Mouse (Mus musculus) lung, embryonic 14.5 days (tissue): ENCODE measurements at regions not wholly inside any gene's neighbourhood (a gene's known extent, or its start where the extent isn't known, plus 50 kb on each side); places are given as distances from the start of the nearest gene placed in this dataset.
A peak's percentile ranks its signal among the peaks of the same experiment; 100 is the strongest.

ENCODE experiments used
- ATAC-seq: fragments of 200-750 bp; cut with Nextera tagmentation; 2 replicates; pipeline ENCODE4 v1.8.0; 2017; ENCODE audit warnings: mild to moderate bottlenecking, moderate TSS enrichment, moderate library complexity; ENCODE audit not compliant: insufficient read depth
- DNase-seq: peaks from one replicate; pipeline ENCODE4 v3.0.0-alpha.2; 2015
- H3K27ac ChIP-seq: fragments of 300-500 bp; sonication (generic); 2 replicates; pipeline ENCODE4 v1.5.1; 2014; ENCODE audit warnings: low read depth, mild to moderate bottlenecking, moderate library complexity
- H3K27me3 ChIP-seq: fragments of 300-500 bp; sonication (generic); 2 replicates; pipeline ENCODE4 v1.6.1; 2014; ENCODE audit warnings: low read length, control low read depth; ENCODE audit not compliant: insufficient read depth
- H3K36me3 ChIP-seq: fragments of 300-500 bp; sonication (generic); 2 replicates; pipeline ENCODE4 v1.6.1; 2014; ENCODE audit warnings: control low read depth; ENCODE audit not compliant: insufficient read depth
- H3K4me1 ChIP-seq: fragments of 300-500 bp; sonication (generic); 2 replicates; pipeline ENCODE4 v1.6.1; 2014; ENCODE audit warnings: antibody characterized with exemption, control low read depth; ENCODE audit not compliant: insufficient read depth
- H3K4me2 ChIP-seq: fragments of 300-500 bp; sonication (generic); 2 replicates; pipeline ENCODE4 v1.6.1; 2014; ENCODE audit warnings: mild to moderate bottlenecking
- H3K4me3 ChIP-seq: fragments of 300-500 bp; sonication (generic); 2 replicates; pipeline ENCODE4 v1.5.1; 2014; ENCODE audit warnings: low read depth, low read length
- H3K9ac ChIP-seq: fragments of 300-500 bp; sonication (generic); 2 replicates; pipeline ENCODE4 v1.6.1; 2014
- H3K9me3 ChIP-seq: fragments of 300-500 bp; sonication (generic); 2 replicates; pipeline ENCODE4 v1.6.1; 2016; ENCODE audit warnings: low read depth, low read length, control low read depth
- CTCF ChIP-seq: IDR thresholded peaks from 2 replicates; pipeline ENCODE4 v1.5.1; 2016; ENCODE audit warnings: antibody characterized with exemption, low read depth
- WGBS: fragments of 180-500 bp; shearing (Covaris S2); extraction: QIAGEN DNeasy Blood & Tissue Kit; methylation state at CpG from one replicate; pipeline ENCODE4 v1.1.7; 2014; 5-methylcytosine and 5-hydroxymethylcytosine counted together

DNA sequence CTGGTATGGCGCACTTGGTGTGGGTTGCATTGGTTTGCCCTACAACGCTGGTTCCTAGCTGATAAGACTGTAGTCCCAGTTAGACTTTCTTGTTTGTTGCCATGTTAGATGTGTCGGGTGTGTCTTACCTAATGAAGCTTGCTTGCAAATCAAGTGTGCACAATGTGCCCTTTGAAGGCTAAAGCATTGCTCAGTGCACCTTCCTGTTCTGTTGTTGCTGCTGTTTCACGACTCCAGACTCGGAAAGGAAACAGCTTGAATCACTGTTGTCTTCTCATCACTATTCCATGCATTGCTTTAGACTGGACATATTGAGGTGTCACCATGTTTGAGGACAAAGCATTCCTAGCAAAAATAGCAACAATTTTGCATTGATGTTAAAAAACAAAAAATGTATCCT is 185.1 kb upstream of the Gm11146 start:
- Histone ChIP-seq H3K4me3 (no peak overlapping the region), H3K4me1 (no peaks in the 10 kb centered on the region), H3K4me2 (no peak overlapping the region), H3K36me3 (no peaks in the 10 kb centered on the region), H3K27me3 (no peaks in the 10 kb centered on the region), H3K9me3 (no peaks in the 10 kb centered on the region), H3K9ac (no peak overlapping the region), H3K27ac (no peak overlapping the region)
- no peak for ATAC-seq
- WGBS: 90% methylated on average over 5 of the region's 5 CpGs
- no peak for DNase-seq
- TF ChIP-seq CTCF: no peak

DNA sequence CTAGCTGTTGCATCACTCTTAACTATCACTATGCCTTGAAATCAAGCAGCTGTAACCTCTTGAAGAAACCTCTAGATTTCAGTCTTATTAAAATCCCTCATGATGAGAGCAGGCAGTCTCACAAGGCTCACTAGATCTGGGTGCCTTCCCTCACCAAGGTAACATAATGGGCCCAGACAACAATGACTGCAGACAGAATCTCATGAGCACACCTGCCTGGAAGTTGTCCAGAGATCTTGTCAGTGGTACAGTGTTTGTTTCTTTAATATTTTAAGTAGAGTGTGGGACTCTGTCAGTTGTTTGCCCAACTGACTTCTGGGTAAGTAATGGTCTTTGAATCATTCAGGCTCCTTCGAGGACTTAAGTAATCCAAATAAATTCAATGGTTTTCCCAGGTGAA is 177.1 kb upstream of the Gm11146 start:
- no peak for TF ChIP-seq CTCF
- DNase-seq (no peak), ATAC-seq (no peak)
- Histone ChIP-seq H3K36me3 (no peaks in the 10 kb centered on the region), H3K4me1 (no peaks in the 10 kb centered on the region), H3K9me3 (no peaks in the 10 kb centered on the region), H3K27ac (no peak overlapping the region), H3K9ac (no peak overlapping the region), H3K4me2 (no peak overlapping the region), H3K27me3 (no peaks in the 10 kb centered on the region), H3K4me3 (no peak overlapping the region)
- WGBS: 33% methylated on average over 1 of the region's 1 CpGs

DNA sequence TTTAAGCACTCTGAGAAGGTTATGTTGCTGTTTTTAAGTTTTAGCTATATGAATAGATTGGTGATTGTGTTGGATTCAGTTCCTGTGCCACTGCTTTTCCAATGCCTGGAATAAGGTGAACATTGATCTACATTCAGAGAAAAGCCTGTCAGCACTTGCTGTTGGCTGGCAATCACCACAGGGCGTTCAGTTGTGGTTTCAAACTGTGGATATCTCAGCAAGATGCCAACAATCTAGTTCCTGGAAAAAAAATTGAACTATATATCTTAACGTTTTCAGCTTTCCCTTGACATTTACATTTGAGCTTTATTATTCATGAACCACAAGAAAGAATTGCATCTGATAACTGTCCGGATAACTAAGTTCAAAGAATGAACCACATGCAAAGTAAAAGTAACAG is 170.2 kb upstream of the Gm11146 start:
- Histone ChIP-seq H3K9me3 (no peaks in the 10 kb centered on the region), H3K4me2 (no peak overlapping the region), H3K4me1 (no peaks in the 10 kb centered on the region), H3K9ac (no peak overlapping the region), H3K27me3 (no peaks in the 10 kb centered on the region), H3K27ac (no peak overlapping the region), H3K4me3 (no peak overlapping the region), H3K36me3 (no peaks in the 10 kb centered on the region)
- no peak for DNase-seq
- TF ChIP-seq CTCF: no peak
- WGBS: 72% methylated on average over 3 of the region's 3 CpGs
- no peak for ATAC-seq

DNA sequence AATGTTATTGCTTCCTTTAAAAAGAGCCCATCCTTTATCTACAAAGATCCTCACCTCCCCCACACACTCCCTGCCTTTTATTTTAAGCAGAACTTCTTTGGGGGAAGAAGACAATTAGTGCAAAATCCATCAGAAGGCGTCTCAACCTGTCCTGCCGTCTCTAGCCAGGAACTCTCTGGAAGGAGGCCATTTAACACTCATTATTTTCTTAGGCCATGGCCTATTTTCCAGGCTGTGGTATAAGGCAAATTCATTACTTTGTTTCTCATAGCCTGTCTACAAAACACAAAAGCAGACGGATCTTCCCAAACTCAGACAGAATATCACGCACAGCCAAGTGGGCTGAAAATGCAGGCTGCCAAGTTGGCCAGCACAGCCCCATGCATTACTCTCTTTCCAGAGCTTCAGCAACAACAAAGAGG is 159.0 kb upstream of the Gm11146 start:
- H3K4me2 ChIP-seq: no peak overlapping the region
- ATAC-seq (peak; percentile 69), DNase-seq (peak; percentile 68)
- whole genome bisulfite sequencing: 36% methylated on average over 4 of the region's 4 CpGs
- no peak overlapping the region for H3K9ac ChIP-seq
- no peaks in the 10 kb centered on the region for H3K36me3 ChIP-seq
- H3K27me3 ChIP-seq: no peaks in the 10 kb centered on the region
- no peak overlapping the region for H3K4me3 ChIP-seq
- no peak overlapping the region; the same call in 1 of the 2 replicates for H3K27ac ChIP-seq
- no peak for TF ChIP-seq CTCF
- 0 out of 2 replicates have a peak, but pooled peaks cover 3% of the 10 kb centered on the region for H3K4me1 ChIP-seq
- H3K9me3 ChIP-seq: no peaks in the 10 kb centered on the region

DNA sequence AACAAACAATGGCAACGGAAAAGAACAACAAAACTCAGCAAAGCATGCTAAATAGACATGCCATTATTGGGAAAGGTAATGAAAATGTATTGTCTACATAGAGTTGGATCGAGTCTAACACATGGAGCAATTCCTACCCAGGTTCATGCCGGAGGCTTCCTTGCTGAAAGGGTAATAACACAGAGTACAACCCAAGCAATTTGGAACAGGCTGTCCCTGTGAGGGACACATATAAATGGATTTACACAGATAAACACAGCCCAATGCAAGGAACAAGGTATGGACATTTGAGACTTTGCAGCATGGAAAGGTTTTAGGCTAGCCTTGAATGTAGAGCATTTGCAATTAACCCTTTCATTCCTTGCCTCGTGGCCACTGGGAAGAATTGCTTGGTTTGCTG is 158.6 kb upstream of the Gm11146 start:
- H3K27ac ChIP-seq: no peak overlapping the region
- TF ChIP-seq CTCF: no peak
- DNase-seq (no peak), ATAC-seq (no peak)
- H3K27me3 ChIP-seq: no peaks in the 10 kb centered on the region
- H3K9me3 ChIP-seq: no peaks in the 10 kb centered on the region
- no peak overlapping the region for H3K4me2 ChIP-seq
- WGBS: 69% methylated on average over 4 of the region's 4 CpGs
- H3K9ac ChIP-seq: no peak overlapping the region
- H3K4me1 ChIP-seq: 0 out of 2 replicates have a peak, but pooled peaks cover 3% of the 10 kb centered on the region
- H3K36me3 ChIP-seq: no peaks in the 10 kb centered on the region
- no peak overlapping the region for H3K4me3 ChIP-seq

DNA sequence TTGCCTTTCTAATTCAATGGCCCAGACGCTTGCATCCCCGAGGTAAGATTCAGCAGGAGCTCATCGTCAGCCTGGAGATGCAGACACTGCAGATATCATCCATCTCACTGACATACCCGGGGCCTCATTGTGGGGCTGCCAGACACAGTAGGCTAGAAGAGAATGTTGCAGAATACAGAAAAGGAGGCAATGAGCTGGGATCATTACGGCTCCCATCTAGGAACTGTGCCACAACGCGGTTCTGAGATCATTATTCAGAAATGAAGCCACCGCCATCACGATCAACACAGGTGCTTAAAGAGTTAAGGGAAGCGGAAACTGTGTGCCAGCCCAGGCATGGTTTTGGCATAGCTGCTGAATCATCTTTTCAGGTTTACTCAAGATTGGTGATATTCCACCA is 158.1 kb upstream of the Gm11146 start:
- ATAC-seq (no peak), DNase-seq (peak; percentile 14)
- Histone ChIP-seq H3K36me3 (no peaks in the 10 kb centered on the region), H3K27ac (no peak overlapping the region), H3K4me3 (no peak overlapping the region), H3K27me3 (no peaks in the 10 kb centered on the region), H3K9me3 (no peaks in the 10 kb centered on the region), H3K4me2 (peak overlapping the region; percentile 15; the same call in 1 of the 2 replicates), H3K4me1 (0 out of 2 replicates have a peak, but pooled peaks cover 3% of the 10 kb centered on the region), H3K9ac (no peak overlapping the region)
- 50% methylated on average over 10 of the region's 10 CpGs for WGBS
- TF ChIP-seq CTCF: no peak

DNA sequence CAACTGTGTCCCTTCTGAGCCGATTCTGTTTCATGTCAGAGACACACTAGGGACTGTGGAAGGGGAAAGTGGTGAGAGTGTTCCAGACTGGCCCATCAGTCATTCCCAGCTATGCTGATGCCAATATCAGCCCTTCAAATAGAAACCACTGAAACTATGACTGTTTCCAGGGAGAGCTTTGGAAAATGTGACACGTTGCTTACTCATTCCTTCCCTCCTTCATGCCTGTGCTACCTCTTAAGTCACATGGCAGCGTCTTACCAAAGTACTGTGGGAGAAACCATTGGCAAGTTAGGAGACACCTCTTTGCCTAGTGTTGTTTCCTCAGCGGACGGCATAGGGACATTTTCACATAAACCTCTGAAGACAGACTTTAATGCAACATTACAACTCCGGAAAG is 153.0 kb upstream of the Gm11146 start:
- WGBS: 68% methylated on average over 6 of the region's 6 CpGs
- H3K9ac ChIP-seq: no peak overlapping the region
- ATAC-seq: no peak
- no peak for DNase-seq
- H3K4me3 ChIP-seq: no peak overlapping the region
- TF ChIP-seq CTCF: no peak
- no peaks in the 10 kb centered on the region for H3K36me3 ChIP-seq
- no peaks in the 10 kb centered on the region for H3K27me3 ChIP-seq
- 0 out of 2 replicates have a peak, but pooled peaks cover 1% of the 10 kb centered on the region for H3K4me1 ChIP-seq
- no peak overlapping the region for H3K27ac ChIP-seq
- H3K9me3 ChIP-seq: no peaks in the 10 kb centered on the region
- no peak overlapping the region for H3K4me2 ChIP-seq

DNA sequence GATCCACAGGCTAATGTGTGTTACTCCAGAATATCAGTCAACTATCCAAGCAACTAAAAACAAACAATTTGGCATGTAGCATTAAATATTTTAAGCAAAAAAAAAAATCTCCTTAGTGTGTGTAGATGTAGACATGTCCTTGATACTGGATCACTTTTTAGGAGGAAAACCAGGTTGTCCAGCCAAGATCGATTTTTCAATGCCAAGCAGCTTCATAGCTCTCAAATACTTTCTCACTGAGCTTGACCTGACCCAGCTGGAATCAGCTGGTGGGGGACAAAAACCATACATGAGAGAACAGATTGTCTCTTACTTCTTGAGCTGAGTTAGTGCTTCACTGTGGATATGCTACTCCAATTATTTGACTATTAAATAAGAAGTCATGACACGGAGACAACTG is 147.6 kb upstream of the Gm11146 start:
- no peaks in the 10 kb centered on the region for H3K9me3 ChIP-seq
- DNase-seq (peak; percentile 60), ATAC-seq (peak; percentile 21; the same call in 1 of the 2 replicates)
- H3K4me2 ChIP-seq: no peak overlapping the region
- no peak overlapping the region for H3K4me3 ChIP-seq
- WGBS: 64% methylated on average over 2 of the region's 2 CpGs
- no peak overlapping the region for H3K27ac ChIP-seq
- H3K4me1 ChIP-seq: no peaks in the 10 kb centered on the region
- no peaks in the 10 kb centered on the region for H3K36me3 ChIP-seq
- H3K27me3 ChIP-seq: no peaks in the 10 kb centered on the region
- TF ChIP-seq CTCF: no peak
- H3K9ac ChIP-seq: no peak overlapping the region
